Mouse (Mus musculus): Measurements from ENCODE around the gene Mkrn2os. TPM values are rescaled to one million over a fixed set of nuclear protein-coding genes. Genes with fewer than 3 reads are reported as not detected.

Gene Mkrn2os
- total RNA-seq, 2 experiments from 2014 or later = 0.20 TPM; not detected in 1

Other genes with a start within 250 kb of the Mkrn2os start
- gene Pparg, start 231.6 kb downstream of the Mkrn2os start, total RNA-seq (2021) = 1 to 10 TPM; 2.9 to 3.0 TPM
- gene Tsen2, start 47.9 kb downstream of the Mkrn2os start, total RNA-seq (2021) = 1 to 10 TPM; 5.0 to 5.9 TPM
- 10 to 100 TPM; 42.8 to 50.6 TPM for gene Mkrn2, start 9.3 kb upstream of the Mkrn2os start, total RNA-seq (2021)
- 100 to 1,000 TPM; 113 to 117 TPM for gene Raf1, start 84.1 kb upstream of the Mkrn2os start, total RNA-seq (2021)
- under 1 TPM in 1 of 2 experiments, not detected in 1; 0.72 TPM for gene Tmem40, start 169.8 kb upstream of the Mkrn2os start, total RNA-seq (2021)
- 10 to 100 TPM; 66.8 to 71.3 TPM for gene Cand2, start 182.0 kb upstream of the Mkrn2os start, total RNA-seq (2021)
- gene Rpl32, start 216.2 kb upstream of the Mkrn2os start, total RNA-seq (2021) = 100 to 1,000 TPM; 492 to 563 TPM
- gene Efcab12, start 245.8 kb upstream of the Mkrn2os start, total RNA-seq (2021) = under 1 TPM; 0.10 to 0.25 TPM